Mouse (Mus musculus): ENCODE measurements at regions not wholly inside any gene's neighbourhood (a gene's known extent, or its start where the extent isn't known, plus 50 kb on each side); places are given as distances from the start of the nearest gene placed in this dataset.

DNA sequence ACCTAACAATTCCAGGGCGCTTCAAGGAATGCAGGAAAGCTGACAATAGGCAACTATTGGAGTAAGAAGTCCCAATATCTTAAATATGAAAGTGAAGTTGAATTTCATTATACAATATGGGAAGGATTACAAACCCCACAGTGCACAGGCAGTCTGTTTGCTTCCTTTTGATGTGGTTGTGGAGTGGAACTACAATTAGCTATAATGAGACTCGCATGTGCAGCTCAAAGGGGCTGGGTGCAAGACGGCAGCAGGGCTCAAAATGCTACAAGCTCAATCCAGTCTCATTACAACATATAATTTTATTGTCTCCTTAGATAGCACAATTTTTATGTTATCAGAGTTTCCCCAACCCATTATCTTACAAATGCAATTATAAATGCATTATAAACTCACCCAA, 54.7 kb upstream of the Ccser1 start:
- no peak for DNase-seq (ENCODE audit: low read depth)

DNA sequence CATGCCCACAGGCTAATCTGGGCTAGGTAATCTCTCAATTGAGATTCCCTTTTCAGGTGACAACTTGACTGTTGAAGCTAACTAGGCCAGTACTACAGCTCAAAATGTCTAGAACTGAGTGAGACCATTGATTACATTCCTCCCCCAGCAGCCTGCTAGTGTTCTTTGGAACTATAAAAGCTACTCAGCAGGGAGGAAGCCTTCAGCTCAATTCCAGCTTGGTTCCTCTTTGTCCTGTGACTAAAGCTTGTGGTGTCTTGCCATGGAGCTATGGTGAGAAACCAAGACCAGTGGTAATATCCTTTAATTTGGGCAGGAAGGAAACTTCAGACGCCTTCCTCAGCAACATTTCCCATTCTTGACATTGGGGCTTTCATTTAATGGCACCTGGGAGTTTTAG, 52.9 kb upstream of the Ccser1 start:
- no peak for DNase-seq (ENCODE audit: low read depth)

DNA sequence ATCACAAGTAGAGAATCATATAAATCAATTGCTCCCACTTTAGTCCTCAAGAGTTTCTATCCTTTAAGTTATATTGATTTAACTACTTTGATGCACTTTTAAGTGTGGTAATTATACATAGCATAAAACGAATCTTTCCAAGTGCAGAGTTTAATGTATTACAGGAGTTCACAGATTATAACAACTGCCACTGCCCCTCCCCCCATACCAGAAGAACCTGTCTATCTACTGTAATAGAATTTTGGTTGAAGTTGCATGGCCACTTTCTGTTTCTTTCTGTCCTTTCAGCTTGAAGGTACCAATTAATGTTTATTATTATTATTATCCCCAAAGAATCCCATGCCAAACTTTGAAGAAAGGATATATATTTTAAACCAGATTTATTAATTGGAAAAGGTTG, 51.9 kb upstream of the Ccser1 start:
- DNase-seq (ENCODE audit: low read depth), result no peak
